Mouse (Mus musculus): ENCODE results near the gene Ptbp3. TPM values are rescaled to one million over a fixed set of nuclear protein-coding genes. Genes with fewer than 3 reads are reported as not detected.

Ptbp3 gene
- polyA plus RNA-seq, 1 experiment from 2014 or later = 25.6 TPM

- no peaks in the 10 kb centered on the region for H3K4me1 ChIP-seq (replicated peaks; ENCODE audit: control insufficient read depth, insufficient read depth, low read length)
- no peak overlapping the region for H3K9ac ChIP-seq
- WGBS = 81% methylated on average over 3 of the region's 3 CpGs
- no peak overlapping the region for H3K4me2 ChIP-seq (replicated peaks)
- no peaks in the 10 kb centered on the region for H3K27me3 ChIP-seq (ENCODE audit: control insufficient read depth, insufficient read depth, low read length)
- no peaks in the 10 kb centered on the region for H3K9me3 ChIP-seq (ENCODE audit: control insufficient read depth, low read length)
- ATAC-seq (ENCODE audit: low FRiP score) (no peak), DNase-seq (ENCODE audit: low spot score) (no peak)
- no peak overlapping the region for H3K27ac ChIP-seq
- no peaks in the 10 kb centered on the region; the same call in none of the 2 replicates for H3K36me3 ChIP-seq (replicated peaks; ENCODE audit: control insufficient read depth, insufficient read depth)
- H3K4me3 ChIP-seq (replicated peaks; ENCODE audit: low read length) = no peak overlapping the region
Observed at GRCm38 (mm10) chr4:59527470-59527869, 21.7 kb downstream of the Ptbp3 start.

GRCm38 (mm10) chr4:59526728-59527127, 22.4 kb downstream of the Ptbp3 start:
- ATAC-seq (ENCODE audit: low FRiP score) (no peak), DNase-seq (ENCODE audit: low spot score) (no peak)
- WGBS = 77% methylated on average over 2 of the region's 2 CpGs

GRCm38 (mm10) chr4:59524875-59525274, 24.3 kb downstream of the Ptbp3 start:
- ATAC-seq (ENCODE audit: low FRiP score) (no peak), DNase-seq (ENCODE audit: low spot score) (no peak)
- H3K9ac ChIP-seq = no peak overlapping the region
- no peaks in the 10 kb centered on the region for H3K27me3 ChIP-seq (ENCODE audit: control insufficient read depth, insufficient read depth, low read length)
- no peak overlapping the region for H3K4me3 ChIP-seq (replicated peaks; ENCODE audit: low read length)
- no peak overlapping the region for H3K4me2 ChIP-seq (replicated peaks)
- 81% methylated on average over 3 of the region's 3 CpGs for WGBS
- no peak overlapping the region for H3K27ac ChIP-seq
- no peaks in the 10 kb centered on the region; the same call in none of the 2 replicates for H3K36me3 ChIP-seq (replicated peaks; ENCODE audit: control insufficient read depth, insufficient read depth)
- no peaks in the 10 kb centered on the region for H3K9me3 ChIP-seq (ENCODE audit: control insufficient read depth, low read length)
- H3K4me1 ChIP-seq (replicated peaks; ENCODE audit: control insufficient read depth, insufficient read depth, low read length) = no peaks in the 10 kb centered on the region

More at GRCm38 (mm10) chr4:59526728-59527127, 22.4 kb downstream of the Ptbp3 start:
- Histone ChIP-seq H3K9ac (no peak overlapping the region), H3K27ac (no peak overlapping the region), H3K9me3 (ENCODE audit: control insufficient read depth, low read length) (no peaks in the 10 kb centered on the region), H3K4me3 (replicated peaks; ENCODE audit: low read length) (no peak overlapping the region), H3K4me1 (replicated peaks; ENCODE audit: control insufficient read depth, insufficient read depth, low read length) (no peaks in the 10 kb centered on the region), H3K4me2 (replicated peaks) (no peak overlapping the region), H3K27me3 (ENCODE audit: control insufficient read depth, insufficient read depth, low read length) (no peaks in the 10 kb centered on the region), H3K36me3 (replicated peaks; ENCODE audit: control insufficient read depth, insufficient read depth) (no peaks in the 10 kb centered on the region; the same call in none of the 2 replicates)

GRCm38 (mm10) chr4:59510321-59510720, 38.8 kb downstream of the Ptbp3 start:
- ATAC-seq (ENCODE audit: low FRiP score) (no peak), DNase-seq (ENCODE audit: low spot score) (no peak)
- H3K27ac ChIP-seq = no peak overlapping the region
- no peak overlapping the region for H3K9ac ChIP-seq
- no peaks in the 10 kb centered on the region for H3K4me1 ChIP-seq (replicated peaks; ENCODE audit: control insufficient read depth, insufficient read depth, low read length)
- no peak overlapping the region for H3K4me2 ChIP-seq (replicated peaks)
- H3K27me3 ChIP-seq (ENCODE audit: control insufficient read depth, insufficient read depth, low read length) = no peaks in the 10 kb centered on the region
- no peak overlapping the region for H3K4me3 ChIP-seq (replicated peaks; ENCODE audit: low read length)
- peaks cover 41% of the 10 kb centered on the region for H3K36me3 ChIP-seq (replicated peaks; ENCODE audit: control insufficient read depth, insufficient read depth)
- no peaks in the 10 kb centered on the region for H3K9me3 ChIP-seq (ENCODE audit: control insufficient read depth, low read length)

GRCm38 (mm10) chr4:59509558-59509957, 39.6 kb downstream of the Ptbp3 start:
- no peak overlapping the region for H3K4me3 ChIP-seq (replicated peaks; ENCODE audit: low read length)
- 98% methylated on average over 2 of the region's 2 CpGs for WGBS
- no peak for ATAC-seq (ENCODE audit: low FRiP score)

GRCm38 (mm10) chr4:59507766-59508165, 41.4 kb downstream of the Ptbp3 start:
- 78% methylated on average over 2 of the region's 2 CpGs for WGBS
- no peaks in the 10 kb centered on the region for H3K9me3 ChIP-seq (ENCODE audit: control insufficient read depth, low read length)
- H3K4me3 ChIP-seq (replicated peaks; ENCODE audit: low read length) = no peak overlapping the region
- no peak overlapping the region for H3K4me2 ChIP-seq (replicated peaks)
- H3K27me3 ChIP-seq (ENCODE audit: control insufficient read depth, insufficient read depth, low read length) = no peaks in the 10 kb centered on the region
- ATAC-seq (ENCODE audit: low FRiP score) (no peak), DNase-seq (ENCODE audit: low spot score) (no peak)
- no peak overlapping the region for H3K9ac ChIP-seq
- H3K4me1 ChIP-seq (replicated peaks; ENCODE audit: control insufficient read depth, insufficient read depth, low read length) = no peaks in the 10 kb centered on the region
- H3K36me3 ChIP-seq (replicated peaks; ENCODE audit: control insufficient read depth, insufficient read depth) = peaks cover 30% of the 10 kb centered on the region
- H3K27ac ChIP-seq = no peak overlapping the region

More at GRCm38 (mm10) chr4:59509558-59509957, 39.6 kb downstream of the Ptbp3 start:
- H3K4me2 ChIP-seq (replicated peaks) = no peak overlapping the region
- H3K36me3 ChIP-seq (replicated peaks; ENCODE audit: control insufficient read depth, insufficient read depth) = peaks cover 37% of the 10 kb centered on the region
- DNase-seq (ENCODE audit: low spot score) = no peak
- H3K4me1 ChIP-seq (replicated peaks; ENCODE audit: control insufficient read depth, insufficient read depth, low read length) = no peaks in the 10 kb centered on the region
- H3K9ac ChIP-seq = no peak overlapping the region
- no peak overlapping the region for H3K27ac ChIP-seq
- no peaks in the 10 kb centered on the region for H3K27me3 ChIP-seq (ENCODE audit: control insufficient read depth, insufficient read depth, low read length)
- no peaks in the 10 kb centered on the region for H3K9me3 ChIP-seq (ENCODE audit: control insufficient read depth, low read length)

- Histone ChIP-seq H3K9me3 (ENCODE audit: control insufficient read depth, low read length) (no peaks in the 10 kb centered on the region), H3K4me2 (replicated peaks) (no peak overlapping the region), H3K27me3 (ENCODE audit: control insufficient read depth, insufficient read depth, low read length) (no peaks in the 10 kb centered on the region), H3K4me3 (replicated peaks; ENCODE audit: low read length) (no peak overlapping the region), H3K4me1 (replicated peaks; ENCODE audit: control insufficient read depth, insufficient read depth, low read length) (no peaks in the 10 kb centered on the region), H3K27ac (no peak overlapping the region), H3K9ac (no peak overlapping the region), H3K36me3 (replicated peaks; ENCODE audit: control insufficient read depth, insufficient read depth) (peaks cover 19% of the 10 kb centered on the region)
- DNase-seq (ENCODE audit: low spot score) = no peak
- ATAC-seq (ENCODE audit: low FRiP score) = no peak
- WGBS = 96% methylated on average over 3 of the region's 3 CpGs
Observed at GRCm38 (mm10) chr4:59506704-59507103, 42.5 kb downstream of the Ptbp3 start.

GRCm38 (mm10) chr4:59505481-59505880, 43.7 kb downstream of the Ptbp3 start:
- ATAC-seq (ENCODE audit: low FRiP score) (no peak), DNase-seq (ENCODE audit: low spot score) (no peak)
- H3K4me1 ChIP-seq (replicated peaks; ENCODE audit: control insufficient read depth, insufficient read depth, low read length) = no peaks in the 10 kb centered on the region
- H3K4me3 ChIP-seq (replicated peaks; ENCODE audit: low read length) = no peak overlapping the region
- no peaks in the 10 kb centered on the region for H3K27me3 ChIP-seq (ENCODE audit: control insufficient read depth, insufficient read depth, low read length)
- H3K36me3 ChIP-seq (replicated peaks; ENCODE audit: control insufficient read depth, insufficient read depth) = peaks cover 17% of the 10 kb centered on the region
- no peak overlapping the region for H3K9ac ChIP-seq
- WGBS = 83% methylated on average over 3 of the region's 3 CpGs
- H3K4me2 ChIP-seq (replicated peaks) = no peak overlapping the region
- no peak overlapping the region for H3K27ac ChIP-seq
- no peaks in the 10 kb centered on the region for H3K9me3 ChIP-seq (ENCODE audit: control insufficient read depth, low read length)

GRCm38 (mm10) chr4:59491097-59491496, 58.1 kb downstream of the Ptbp3 start:
- DNase-seq (ENCODE audit: low spot score) (no peak), ATAC-seq (ENCODE audit: low FRiP score) (no peak)
- Histone ChIP-seq H3K36me3 (replicated peaks; ENCODE audit: control insufficient read depth, insufficient read depth) (peaks cover 31% of the 10 kb centered on the region), H3K4me1 (replicated peaks; ENCODE audit: control insufficient read depth, insufficient read depth, low read length) (no peaks in the 10 kb centered on the region), H3K9ac (no peak overlapping the region), H3K4me2 (replicated peaks) (no peak overlapping the region), H3K9me3 (ENCODE audit: control insufficient read depth, low read length) (no peaks in the 10 kb centered on the region), H3K4me3 (replicated peaks; ENCODE audit: low read length) (no peak overlapping the region), H3K27ac (no peak overlapping the region), H3K27me3 (ENCODE audit: control insufficient read depth, insufficient read depth, low read length) (no peaks in the 10 kb centered on the region)
- 92% methylated on average over 2 of the region's 2 CpGs for WGBS

GRCm38 (mm10) chr4:59471306-59471705, 77.9 kb downstream of the Ptbp3 start:
- ATAC-seq (ENCODE audit: low FRiP score) (no peak), DNase-seq (ENCODE audit: low spot score) (no peak)
- H3K9ac ChIP-seq = no peak overlapping the region
- no peak overlapping the region for H3K4me3 ChIP-seq (replicated peaks; ENCODE audit: low read length)
- no peak overlapping the region for H3K4me2 ChIP-seq (replicated peaks)
- no peak overlapping the region for H3K27ac ChIP-seq
- H3K27me3 ChIP-seq (ENCODE audit: control insufficient read depth, insufficient read depth, low read length) = no peaks in the 10 kb centered on the region
- no peaks in the 10 kb centered on the region for H3K9me3 ChIP-seq (ENCODE audit: control insufficient read depth, low read length)
- no peaks in the 10 kb centered on the region for H3K4me1 ChIP-seq (replicated peaks; ENCODE audit: control insufficient read depth, insufficient read depth, low read length)
- no peaks in the 10 kb centered on the region; the same call in 1 of the 2 replicates for H3K36me3 ChIP-seq (replicated peaks; ENCODE audit: control insufficient read depth, insufficient read depth)

Data from hindbrain, embryonic 14.5 days (tissue).